Comparison of ENCODE assay signal across 10 mouse cellular contexts in the genomic region with DNA sequence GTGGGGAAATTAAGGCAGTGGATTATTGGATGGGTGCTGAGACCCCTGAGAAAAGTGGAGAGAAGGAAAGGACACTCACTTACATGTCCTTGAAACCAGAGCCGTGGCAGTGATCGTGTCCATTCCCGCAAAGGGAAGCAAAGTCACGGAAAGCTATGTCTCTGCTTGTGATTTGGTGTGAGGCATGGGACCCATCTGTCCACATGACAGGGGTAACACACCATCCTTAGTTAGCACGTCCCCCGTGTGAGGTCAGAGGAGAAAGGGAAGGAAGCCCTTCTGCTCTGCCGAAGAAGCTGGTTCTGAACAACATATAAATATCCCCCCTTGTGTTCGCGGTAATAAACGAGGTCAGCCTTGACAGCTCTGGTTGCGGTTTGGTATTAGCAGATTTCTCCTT. TPM values are rescaled to one million over a fixed set of nuclear protein-coding genes. Genes with fewer than 3 reads are reported as not detected.
A peak's percentile ranks its signal among the peaks of the same experiment; 100 is the strongest.
DNase-seq lines count a peak whose midpoint lies in the region; ATAC-seq and TF ChIP-seq lines count a peak whose summit lies in the region.
"Had no signal": no experiment of that assay in that cellular context is flagged by ENCODE, and none has a peak within 500 bp of the region (broad histone marks: within the 10 kb centered on the region; RNA-seq: fewer than 3 reads in every experiment).

No protein-coding gene starts in this region.

- no peak overlapping the region for H3K27ac ChIP-seq in kidney, postnatal 0 days
- no peak overlapping the region for H3K27ac ChIP-seq in hindbrain, embryonic 14.5 days
- no peak overlapping the region for H3K27ac ChIP-seq in midbrain, embryonic 13.5 days

- no peaks in the 10 kb centered on the region for H3K36me3 ChIP-seq in kidney, postnatal 0 days (ENCODE audit: insufficient read depth, low read length)
- H3K36me3 ChIP-seq in hindbrain, embryonic 14.5 days (replicated peaks; ENCODE audit: control insufficient read depth, insufficient read depth) = no peaks in the 10 kb centered on the region
- no peaks in the 10 kb centered on the region for H3K36me3 ChIP-seq in midbrain, embryonic 13.5 days

- no peaks in the 10 kb centered on the region for H3K4me1 ChIP-seq in kidney, postnatal 0 days (replicated peaks; ENCODE audit: insufficient read depth, low read length)
- H3K4me1 ChIP-seq in hindbrain, embryonic 14.5 days (replicated peaks; ENCODE audit: control insufficient read depth, insufficient read depth, low read length) = peaks cover 26% of the 10 kb centered on the region
- peaks cover 39% of the 10 kb centered on the region for H3K4me1 ChIP-seq in midbrain, embryonic 13.5 days (replicated peaks)

- H3K27me3 ChIP-seq in kidney, postnatal 0 days (ENCODE audit: insufficient read depth, low read length) = no peaks in the 10 kb centered on the region
- no peaks in the 10 kb centered on the region for H3K27me3 ChIP-seq in hindbrain, embryonic 14.5 days (ENCODE audit: control insufficient read depth, insufficient read depth, low read length)
- H3K27me3 ChIP-seq in midbrain, embryonic 13.5 days = no peaks in the 10 kb centered on the region

- WGBS in kidney, postnatal 0 days = 32% methylated on average over 11 of the region's 11 CpGs
- 43% methylated on average over 11 of the region's 11 CpGs for WGBS in hindbrain, embryonic 14.5 days
- 44% methylated on average over 11 of the region's 11 CpGs for WGBS in midbrain, embryonic 13.5 days

- no peak for ATAC-seq in kidney, postnatal 0 days (replicated peaks; ENCODE audit: low FRiP score, low read depth)
- ATAC-seq in hindbrain, embryonic 14.5 days (ENCODE audit: low FRiP score) = no peak; the same call in 1 of the 2 replicates
- no peak for ATAC-seq in midbrain, embryonic 13.5 days

- no peaks in the 10 kb centered on the region for H3K9me3 ChIP-seq in kidney, postnatal 0 days (replicated peaks; ENCODE audit: low read length)
- no peaks in the 10 kb centered on the region for H3K9me3 ChIP-seq in hindbrain, embryonic 14.5 days (ENCODE audit: control insufficient read depth, low read length)
- H3K9me3 ChIP-seq in midbrain, embryonic 13.5 days = no peaks in the 10 kb centered on the region

- peak overlapping the region; percentile 37 for H3K4me2 ChIP-seq in kidney, postnatal 0 days (ENCODE audit: low read length)
- peak overlapping the region; percentile 40 for H3K4me2 ChIP-seq in hindbrain, embryonic 14.5 days (replicated peaks)
- peak overlapping the region; percentile 33 for H3K4me2 ChIP-seq in midbrain, embryonic 13.5 days (replicated peaks)

- intact Hi-C loops in gastrocnemius, postnatal 14 days (cut with DNase I; ENCODE audit: low total_unique reads) = no loop called here

- TF ChIP-seq CTCF in kidney, postnatal 0 days (IDR thresholded peaks at IDR 0.05; ENCODE audit: low read depth) = no peak

- no peak overlapping the region for H3K9ac ChIP-seq in kidney, postnatal 0 days (ENCODE audit: low read depth, low read length)
- H3K9ac ChIP-seq in hindbrain, embryonic 14.5 days = 0 out of 2 replicates have a peak overlapping the region, but pooled peaks have one; percentile 9
- H3K9ac ChIP-seq in midbrain, embryonic 13.5 days (replicated peaks) = no peak overlapping the region

- no peak overlapping the region for H3K4me3 ChIP-seq in kidney, postnatal 0 days (replicated peaks; ENCODE audit: low read depth, low read length)
- H3K4me3 ChIP-seq in hindbrain, embryonic 14.5 days (replicated peaks; ENCODE audit: low read length) = no peak overlapping the region
- no peak overlapping the region for H3K4me3 ChIP-seq in midbrain, embryonic 13.5 days (replicated peaks)

- peak; percentile 8 for DNase-seq in embryo, embryonic 11 days
- no peak for DNase-seq in embryo, embryonic 9.5 days (ENCODE audit: extremely low spot score)
- no peak for DNase-seq in kidney, postnatal 0 days (ENCODE audit: low spot score)
- no peak for DNase-seq in kidney, adult 9 months
- DNase-seq in hindbrain, embryonic 14.5 days (ENCODE audit: low spot score) = no peak
- DNase-seq in thymus, postnatal 4 days = no peak
- no peak for DNase-seq in gastrocnemius, postnatal 14 days
- DNase-seq: kidney, postnatal 36 days had no signal

RNA-seq across cellular contexts. Expression of a gene that starts 52.7 kb away (rescaled TPM):
- 1.4 and 1.6 TPM in 2 replicates for polyA plus RNA-seq in kidney, postnatal 0 days (2015; fragmentation: Nextera tagmentation; extraction: Ambion mirVana)
- polyA plus RNA-seq in hindbrain, embryonic 14.5 days (2014; fragmentation: Nextera tagmentation; extraction: Ambion mirVana) = 4.3 and 6.7 TPM in 2 replicates
- 13.4 and 14.0 TPM in 2 replicates for polyA plus RNA-seq in midbrain, embryonic 13.5 days (2015; fragmentation: Nextera tagmentation; extraction: Ambion mirVana)
- under 1 TPM; 0.25 to 0.29 TPM for total RNA-seq in gastrocnemius, postnatal 14 days (2021)
- total RNA-seq: megakaryocyte-erythroid progenitor cell, adult 5-6 weeks had no signal
